8 mouse cellular contexts compared by ENCODE assay signal in genomic region chr10:53397846-53398539, GRCm38 (mm10). TPM values are rescaled to one million over a fixed set of nuclear protein-coding genes. Genes with fewer than 3 reads are reported as not detected.
DNase-seq lines count a peak whose midpoint lies in the region; ATAC-seq and TF ChIP-seq lines count a peak whose summit lies in the region.

No protein-coding gene starts in this region.

- no peak for TF ChIP-seq EP300 in CH12.LX (IDR thresholded peaks at IDR 0.05; ENCODE audit: low read length)
- no peak for TF ChIP-seq EP300 in heart, postnatal 0 days (IDR thresholded peaks at IDR 0.05; ENCODE audit: low read depth)

- H3K4me1 ChIP-seq in CH12.LX (ENCODE audit: control insufficient read depth in 1 of 2, insufficient read depth in 2 of 2): peaks cover 7 to 27% of the 10 kb centered on the region in 2 experiments
- peaks cover 7% of the 10 kb centered on the region; the same call in 1 of the 2 replicates for H3K4me1 ChIP-seq in heart, postnatal 0 days (ENCODE audit: control insufficient read depth, insufficient read depth)

- TF ChIP-seq CTCF in CH12.LX (conservative IDR thresholded peaks at IDR 0.05 in 1 of 2, IDR thresholded peaks at IDR 0.05 in 1 of 2; ENCODE audit: low read depth in 2 of 2, low read length in 2 of 2): no peak
- no peak for TF ChIP-seq CTCF in heart, postnatal 0 days (IDR thresholded peaks at IDR 0.05; ENCODE audit: low read depth)

- H3K9me3 ChIP-seq in CH12.LX (replicated peaks; ENCODE audit: low read length): peaks cover 3% of the 10 kb centered on the region
- 0 out of 2 replicates have a peak, but pooled peaks cover 3% of the 10 kb centered on the region for H3K9me3 ChIP-seq in heart, postnatal 0 days (replicated peaks; ENCODE audit: control insufficient read depth, low read length)

- peak overlapping the region; percentile 64 for H3K4me2 ChIP-seq in CH12.LX (ENCODE audit: insufficient read depth, low read depth, poor library complexity, severe bottlenecking)
- H3K4me2 ChIP-seq in heart, postnatal 0 days (ENCODE audit: low read depth, low read length): peak overlapping the region; percentile 49

- peak overlapping the region; percentile 19 to 55 (median 51) for H3K4me3 ChIP-seq in CH12.LX (replicated peaks in 1 of 3; ENCODE audit: low read depth in 2 of 3, low read length in 2 of 3, poor library complexity in 1 of 3)
- peak overlapping the region; percentile 27 for H3K4me3 ChIP-seq in heart, postnatal 0 days (ENCODE audit: low read depth, low read length)
- peak overlapping the region; percentile 35 for H3K4me3 ChIP-seq in macrophage (ENCODE audit: inconsistent target)

- WGBS in heart, postnatal 0 days: 48% methylated on average over 10 of the region's 10 CpGs
- WGBS in macrophage (ENCODE audit: missing documents): 14% methylated on average over 10 of the region's 10 CpGs

- peak overlapping the region; percentile 51 for H3K9ac ChIP-seq in CH12.LX (ENCODE audit: insufficient read depth, low read depth)
- 0 out of 2 replicates have a peak overlapping the region, but pooled peaks have one; percentile 35 for H3K9ac ChIP-seq in heart, postnatal 0 days (replicated peaks; ENCODE audit: low read depth, low read length)

- dilution Hi-C loops in CH12.LX (cut with MboI; ENCODE audit: extremely low pct_ligation_motif_present, extremely low pct_unique_long_range_greater_than_20kb, low sequenced_read_pairs): no loop called here

- H3K27ac ChIP-seq in CH12.LX (ENCODE audit: insufficient read depth, low read depth) (no peak overlapping the region), macrophage (peak overlapping the region; percentile 61)
- H3K27ac ChIP-seq in heart, postnatal 0 days (ENCODE audit: low read depth): peak overlapping the region; percentile 86

- no peaks in the 10 kb centered on the region for H3K36me3 ChIP-seq in CH12.LX (replicated peaks in 1 of 2; ENCODE audit: control insufficient read depth in 1 of 2, insufficient read depth in 1 of 2, low read length in 1 of 2)
- H3K36me3 ChIP-seq in heart, postnatal 0 days (replicated peaks; ENCODE audit: control insufficient read depth, insufficient read depth, low read length): no peaks in the 10 kb centered on the region
- no peaks in the 10 kb centered on the region for H3K36me3 ChIP-seq in macrophage (ENCODE audit: inconsistent target)

- ATAC-seq in heart, postnatal 0 days (ENCODE audit: insufficient read depth, low read depth): peak; percentile 42; the same call in 1 of the 2 replicates

- no peaks in the 10 kb centered on the region for H3K27me3 ChIP-seq in CH12.LX (replicated peaks)
- H3K27me3 ChIP-seq in heart, postnatal 0 days (ENCODE audit: control insufficient read depth, insufficient read depth, low read length): no peaks in the 10 kb centered on the region

- peak; percentile 18 for DNase-seq in cerebellum, adult 11-12 months
- no peak for DNase-seq in cerebellum, postnatal 4 days (ENCODE audit: low spot score in 2 of 2)
- DNase-seq in CH12.LX (ENCODE audit: extremely low read depth): no peak
- DNase-seq in heart, postnatal 0 days (ENCODE audit: low spot score): no peak
- no peak for DNase-seq in T-cell, adult 2 months (ENCODE audit: low spot score)
- DNase-seq in urinary bladder, postnatal 25 days (ENCODE audit: low spot score): no peak
- DNase-seq in left cerebral cortex, adult 18-20 months (ENCODE audit: low spot score in 2 of 2): no peak

- no peak for TF ChIP-seq RAD21 in CH12.LX (IDR thresholded peaks at IDR 0.05; ENCODE audit: low read depth, low read length)

- no peaks in the 10 kb centered on the region for H3K79me2 ChIP-seq in CH12.LX (replicated peaks; ENCODE audit: control insufficient read depth, extremely low read depth, insufficient read depth, poor library complexity, severe bottlenecking)
- H3K79me2 ChIP-seq in macrophage (ENCODE audit: inconsistent target): no peaks in the 10 kb centered on the region

- in situ Hi-C loops in CH12.LX (cut with MboI; ENCODE audit: low pct_ligation_motif_present, low pct_unique_long_range_greater_than_20kb, low sequenced_read_pairs): no loop called here

- TF ChIP-seq POLR2A in CH12.LX (IDR thresholded peaks at IDR 0.05; ENCODE audit: low read depth, low read length): no peak

TF ChIP-seq in CH12.LX, 34 proteins besides CTCF, POLR2A, EP300 and RAD21:
- no peak for TF ChIP-seq ELF1 (IDR thresholded peaks at IDR 0.05; ENCODE audit: low read depth, low read length)
- no peak for TF ChIP-seq MEF2A (IDR thresholded peaks at IDR 0.05; ENCODE audit: borderline replicate concordance, low read depth, low read length)
- no peak for TF ChIP-seq ZNF384 (IDR thresholded peaks at IDR 0.05; ENCODE audit: low read depth, low read length)
- TF ChIP-seq JUN (IDR thresholded peaks at IDR 0.05; ENCODE audit: insufficient read depth, low read depth, low read length): no peak
- no peak for TF ChIP-seq E2F4 (IDR thresholded peaks at IDR 0.05; ENCODE audit: insufficient replicate concordance, low read depth, low read length)
- no peak for TF ChIP-seq ETS1 (conservative IDR thresholded peaks at IDR 0.05; ENCODE audit: low read depth, low read length)
- no peak for TF ChIP-seq ZKSCAN1 (IDR thresholded peaks at IDR 0.05; ENCODE audit: borderline replicate concordance, low read depth, low read length)
- TF ChIP-seq BHLHE40 (IDR thresholded peaks at IDR 0.05; ENCODE audit: low read depth, low read length): no peak
- no peak for TF ChIP-seq MAZ (IDR thresholded peaks at IDR 0.05; ENCODE audit: low read depth, low read length)
- no peak for TF ChIP-seq CHD1 (IDR thresholded peaks at IDR 0.05; ENCODE audit: low read depth, low read length)
- no peak for TF ChIP-seq MAFK (IDR thresholded peaks at IDR 0.05; ENCODE audit: insufficient replicate concordance, low read length)
- TF ChIP-seq USF2 (conservative IDR thresholded peaks at IDR 0.05; ENCODE audit: low read depth, low read length): no peak
- no peak for TF ChIP-seq NRF1 (IDR thresholded peaks at IDR 0.05; ENCODE audit: low read depth, low read length)
- no peak for TF ChIP-seq NELFE (IDR thresholded peaks at IDR 0.05; ENCODE audit: low read depth, low read length)
- no peak for TF ChIP-seq KAT2A (IDR thresholded peaks at IDR 0.05; ENCODE audit: insufficient replicate concordance, low read length)
- TF ChIP-seq GABPA (IDR thresholded peaks at IDR 0.05; ENCODE audit: insufficient replicate concordance, low read depth, low read length): no peak

RNA-seq across cellular contexts. Expression of gene Cep85l, which starts 18.2 kb away (rescaled TPM):
- total RNA-seq in CH12.LX (2012; rRNA removed) (4.3 and 5.7 TPM in 2 replicates), CH12.LX (2014; rRNA removed) (4.2 and 4.3 TPM in 2 replicates)
- polyA plus RNA-seq in CH12.LX (2012; ENCODE audit: insufficient read length, low read depth) (4.4 and 5.0 TPM in 2 replicates), macrophage (2018) (1.9 to 2.3 TPM (median 2.1 TPM) in 3 replicates)
- total RNA-seq in heart, postnatal 0 days (2014; rRNA removed; ENCODE audit: low replicate concordance): 17.6 and 21.2 TPM in 2 replicates
- polyA plus RNA-seq in heart, postnatal 0 days (2015; fragmentation: Nextera tagmentation; extraction: Ambion mirVana): 3.3 and 4.1 TPM in 2 replicates
- 100 to 1,000 TPM in 4 of 26 experiments, 10 to 100 TPM in 22; 21.6 to 167 (median 43.8) TPM for total RNA-seq in macrophage (2018; cell fraction: chromatin; rRNA removed)
- 10 to 100 TPM in 6 of 26 experiments, 1 to 10 TPM in 20; 4.5 to 19.9 (median 6.5) TPM for total RNA-seq in macrophage (2018; cell fraction: cytosol; rRNA removed)
- 10 to 100 TPM; 13.6 to 80.0 (median 25.7) TPM for total RNA-seq in macrophage (2018; cell fraction: nucleus; rRNA removed)
- total RNA-seq in left cerebral cortex, adult 18-20 months (2021): 10 to 100 TPM; 20.1 to 22.1 TPM
